Mouse (Mus musculus): ENCODE measurements around the gene Foxg1. TPM values are rescaled to one million over a fixed set of nuclear protein-coding genes. Genes with fewer than 3 reads are reported as not detected.

The Foxg1 gene
- polyA plus RNA-seq, 1 experiment from 2014 or later = not detected

DNA sequence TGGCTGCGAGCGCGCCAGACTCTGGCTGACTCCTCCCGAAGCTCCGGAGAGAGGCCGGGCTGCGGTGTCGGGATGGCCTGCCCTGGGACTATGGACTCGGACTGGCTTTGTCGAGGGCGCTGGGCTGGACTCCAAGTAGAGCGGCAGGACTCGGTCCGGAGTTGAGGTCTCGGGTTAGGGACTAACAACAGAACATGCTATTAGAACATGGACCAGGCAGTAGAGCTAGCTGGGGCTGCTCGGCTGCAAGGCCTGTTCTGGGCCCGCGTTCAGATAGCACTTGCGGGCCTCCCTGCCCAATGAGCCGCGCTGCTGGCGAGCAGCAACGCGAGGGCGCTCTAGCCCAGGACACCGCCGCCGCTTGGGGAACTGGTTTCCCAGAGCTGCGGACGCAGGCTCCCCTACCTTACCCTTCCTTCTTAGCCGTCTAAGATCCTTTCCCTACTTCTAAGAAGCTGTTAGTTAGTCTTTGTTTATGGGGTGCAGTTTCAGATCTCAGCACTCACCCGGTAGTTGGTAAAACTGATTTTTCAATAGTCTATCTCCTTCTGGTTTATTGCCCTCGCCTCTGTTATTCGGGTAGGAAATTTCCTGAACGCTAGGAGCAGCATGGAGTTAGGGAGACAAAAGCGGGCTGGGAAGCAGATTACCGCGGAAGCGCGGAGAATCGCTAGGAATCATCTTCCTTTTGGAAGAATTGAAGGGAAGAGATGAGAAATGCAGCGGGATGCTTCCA is 9.0 kb downstream of the Foxg1 start:
- Histone ChIP-seq H3K36me3 (ENCODE audit: control insufficient read depth, insufficient read depth) (no peaks in the 10 kb centered on the region), H3K4me3 (ENCODE audit: low read depth, low read length) (peak overlapping the region; percentile 16), H3K4me1 (replicated peaks; ENCODE audit: control insufficient read depth, insufficient read depth, low read length) (no peaks in the 10 kb centered on the region), H3K27ac (ENCODE audit: low read depth, low read length) (no peak overlapping the region), H3K27me3 (replicated peaks; ENCODE audit: control insufficient read depth, insufficient read depth, low read length) (peaks cover 76% of the 10 kb centered on the region), H3K4me2 (replicated peaks; ENCODE audit: low read depth) (peak overlapping the region; percentile 41; the same call in 1 of the 2 replicates), H3K9ac (ENCODE audit: low read depth, low read length) (no peak overlapping the region), H3K9me3 (ENCODE audit: control insufficient read depth) (no peaks in the 10 kb centered on the region)
- peak; percentile 71 for TF ChIP-seq CTCF (IDR thresholded peaks at IDR 0.05; ENCODE audit: low read depth)
- peak; percentile 43 for ATAC-seq
- under 1% methylated on average over 42 of the region's 42 CpGs for WGBS

DNA sequence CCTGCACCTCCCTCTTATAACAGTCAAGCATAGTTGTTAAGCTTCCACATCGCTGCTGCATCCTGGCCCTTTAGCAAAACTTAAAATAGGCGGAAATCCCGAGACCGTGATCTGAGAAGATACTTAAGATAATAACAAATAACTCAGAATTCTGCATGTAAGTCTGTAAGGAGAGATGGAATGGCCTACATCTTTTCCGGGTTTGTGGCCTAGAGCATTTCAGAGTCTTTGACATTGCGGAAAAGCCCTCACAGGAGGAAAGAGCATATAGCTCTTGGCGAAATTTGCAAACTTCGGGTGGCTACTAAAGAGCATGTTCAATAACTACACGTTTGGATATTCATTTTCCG is 9.6 kb downstream of the Foxg1 start:
- Histone ChIP-seq H3K9ac (ENCODE audit: low read depth, low read length) (no peak overlapping the region), H3K36me3 (ENCODE audit: control insufficient read depth, insufficient read depth) (no peaks in the 10 kb centered on the region), H3K27ac (ENCODE audit: low read depth, low read length) (no peak overlapping the region), H3K9me3 (ENCODE audit: control insufficient read depth) (no peaks in the 10 kb centered on the region), H3K27me3 (replicated peaks; ENCODE audit: control insufficient read depth, insufficient read depth, low read length) (peaks cover 76% of the 10 kb centered on the region), H3K4me3 (ENCODE audit: low read depth, low read length) (0 out of 2 replicates have a peak overlapping the region, but pooled peaks have one; percentile 16), H3K4me2 (replicated peaks; ENCODE audit: low read depth) (no peak overlapping the region), H3K4me1 (replicated peaks; ENCODE audit: control insufficient read depth, insufficient read depth, low read length) (no peaks in the 10 kb centered on the region)
- no peak for TF ChIP-seq CTCF (IDR thresholded peaks at IDR 0.05; ENCODE audit: low read depth)
- WGBS = 4% methylated on average over 10 of the region's 10 CpGs
- no peak for ATAC-seq

DNA sequence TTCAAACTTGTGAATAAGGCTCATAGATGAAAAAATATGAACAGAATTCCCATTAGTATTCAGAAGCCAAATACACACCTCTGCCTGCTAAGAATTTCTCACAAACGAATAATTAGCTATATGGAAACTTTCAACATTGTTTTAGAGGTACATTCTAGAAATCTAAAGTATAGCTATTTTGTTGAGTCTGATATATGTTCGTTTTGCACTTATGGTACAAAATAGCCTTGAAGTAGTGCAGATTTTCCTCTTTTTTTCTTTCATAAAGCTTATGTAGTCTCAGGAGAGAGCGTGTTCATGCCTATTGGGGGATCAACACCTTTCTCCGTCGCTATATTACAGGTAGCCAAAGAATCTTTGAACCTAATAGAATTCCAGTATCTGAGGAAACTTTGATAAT is 10.4 kb downstream of the Foxg1 start:
- Histone ChIP-seq H3K4me2 (replicated peaks; ENCODE audit: low read depth) (no peak overlapping the region), H3K4me3 (ENCODE audit: low read depth, low read length) (no peak overlapping the region), H3K4me1 (replicated peaks; ENCODE audit: control insufficient read depth, insufficient read depth, low read length) (no peaks in the 10 kb centered on the region), H3K9ac (ENCODE audit: low read depth, low read length) (no peak overlapping the region), H3K27me3 (replicated peaks; ENCODE audit: control insufficient read depth, insufficient read depth, low read length) (peaks cover 81% of the 10 kb centered on the region), H3K36me3 (ENCODE audit: control insufficient read depth, insufficient read depth) (no peaks in the 10 kb centered on the region), H3K27ac (ENCODE audit: low read depth, low read length) (no peak overlapping the region), H3K9me3 (ENCODE audit: control insufficient read depth) (no peaks in the 10 kb centered on the region)
- no peak for ATAC-seq
- no peak for TF ChIP-seq CTCF (IDR thresholded peaks at IDR 0.05; ENCODE audit: low read depth)
- WGBS = 7% methylated on average over 5 of the region's 5 CpGs

DNA sequence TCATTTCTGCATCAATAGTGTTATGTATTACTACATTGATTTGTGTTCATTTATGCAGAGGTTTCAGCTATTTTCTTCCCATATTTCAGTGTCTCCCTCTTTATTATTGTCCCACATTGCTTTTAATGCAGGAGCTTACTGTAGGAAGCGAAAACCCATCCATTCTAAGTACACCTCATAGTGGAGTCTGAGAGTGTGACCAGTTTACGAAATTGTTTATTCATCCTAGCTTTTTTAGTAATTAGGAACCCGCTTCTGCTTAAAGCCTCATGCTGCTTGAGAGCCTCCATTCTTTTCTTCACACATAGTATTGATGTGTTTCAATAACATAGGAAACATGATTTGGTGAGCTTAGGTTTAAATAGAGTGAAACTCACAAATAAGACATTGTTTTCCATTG is 11.2 kb downstream of the Foxg1 start:
- no peak overlapping the region for H3K27ac ChIP-seq (ENCODE audit: low read depth, low read length)
- H3K4me3 ChIP-seq (ENCODE audit: low read depth, low read length) = no peak overlapping the region
- H3K36me3 ChIP-seq (ENCODE audit: control insufficient read depth, insufficient read depth) = no peaks in the 10 kb centered on the region
- no peaks in the 10 kb centered on the region for H3K4me1 ChIP-seq (replicated peaks; ENCODE audit: control insufficient read depth, insufficient read depth, low read length)
- H3K27me3 ChIP-seq (replicated peaks; ENCODE audit: control insufficient read depth, insufficient read depth, low read length) = peaks cover 81% of the 10 kb centered on the region
- WGBS = 16% methylated on average over 3 of the region's 3 CpGs
- H3K4me2 ChIP-seq (replicated peaks; ENCODE audit: low read depth) = no peak overlapping the region
- no peak for TF ChIP-seq CTCF (IDR thresholded peaks at IDR 0.05; ENCODE audit: low read depth)
- H3K9ac ChIP-seq (ENCODE audit: low read depth, low read length) = no peak overlapping the region
- H3K9me3 ChIP-seq (ENCODE audit: control insufficient read depth) = no peaks in the 10 kb centered on the region
- ATAC-seq = no peak

DNA sequence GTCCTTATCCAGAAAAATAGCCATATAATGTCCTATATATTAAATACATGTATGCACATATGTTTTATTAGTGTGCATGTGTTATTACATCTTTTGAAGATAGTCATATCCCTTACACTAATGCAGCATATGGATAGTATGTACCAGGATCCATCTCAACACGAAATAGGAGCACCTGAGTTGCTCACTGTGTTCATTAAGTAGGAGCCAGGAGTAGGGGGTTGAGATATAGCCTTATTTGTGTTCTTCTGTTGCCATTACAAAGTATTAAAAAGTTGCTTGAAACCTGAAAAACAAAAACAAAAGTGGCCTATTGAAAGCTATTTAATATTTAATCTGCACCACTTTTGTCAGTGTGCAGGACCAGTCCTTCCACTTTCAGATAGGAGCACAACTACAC is 11.7 kb downstream of the Foxg1 start:
- Histone ChIP-seq H3K27me3 (replicated peaks; ENCODE audit: control insufficient read depth, insufficient read depth, low read length) (peaks cover 80% of the 10 kb centered on the region), H3K4me3 (ENCODE audit: low read depth, low read length) (no peak overlapping the region), H3K27ac (ENCODE audit: low read depth, low read length) (no peak overlapping the region), H3K4me1 (replicated peaks; ENCODE audit: control insufficient read depth, insufficient read depth, low read length) (no peaks in the 10 kb centered on the region), H3K36me3 (ENCODE audit: control insufficient read depth, insufficient read depth) (no peaks in the 10 kb centered on the region), H3K9me3 (ENCODE audit: control insufficient read depth) (no peaks in the 10 kb centered on the region), H3K4me2 (replicated peaks; ENCODE audit: low read depth) (no peak overlapping the region), H3K9ac (ENCODE audit: low read depth, low read length) (no peak overlapping the region)
- ATAC-seq = no peak
- TF ChIP-seq CTCF (IDR thresholded peaks at IDR 0.05; ENCODE audit: low read depth) = no peak
- 17% methylated on average over 1 of the region's 1 CpGs for WGBS

DNA sequence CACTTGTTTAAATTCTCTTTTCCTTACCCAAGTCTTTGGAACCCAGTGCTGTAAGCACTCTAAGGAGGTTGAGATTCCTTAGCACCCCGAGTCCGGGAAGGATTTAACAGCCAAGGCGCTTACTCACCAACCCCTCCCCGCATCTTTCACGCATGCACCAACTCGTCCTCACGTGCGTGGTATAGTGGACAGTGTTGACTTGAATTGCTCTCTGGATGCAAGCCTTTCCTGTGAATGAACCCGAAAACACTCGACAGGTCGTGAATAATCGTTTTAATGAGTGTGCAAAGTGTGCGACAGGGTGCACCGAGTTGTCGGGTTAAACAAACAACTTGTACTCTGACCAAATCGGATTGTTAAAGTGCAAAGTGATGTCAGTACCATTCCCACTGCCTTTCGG is 12.4 kb downstream of the Foxg1 start:
- H3K9ac ChIP-seq (ENCODE audit: low read depth, low read length) = no peak overlapping the region
- under 1% methylated on average over 17 of the region's 17 CpGs for WGBS
- H3K4me2 ChIP-seq (replicated peaks; ENCODE audit: low read depth) = no peak overlapping the region
- H3K27ac ChIP-seq (ENCODE audit: low read depth, low read length) = no peak overlapping the region
- H3K4me1 ChIP-seq (replicated peaks; ENCODE audit: control insufficient read depth, insufficient read depth, low read length) = no peaks in the 10 kb centered on the region
- peaks cover 81% of the 10 kb centered on the region for H3K27me3 ChIP-seq (replicated peaks; ENCODE audit: control insufficient read depth, insufficient read depth, low read length)
- TF ChIP-seq CTCF (IDR thresholded peaks at IDR 0.05; ENCODE audit: low read depth) = no peak
- no peaks in the 10 kb centered on the region for H3K36me3 ChIP-seq (ENCODE audit: control insufficient read depth, insufficient read depth)
- H3K9me3 ChIP-seq (ENCODE audit: control insufficient read depth) = no peaks in the 10 kb centered on the region
- H3K4me3 ChIP-seq (ENCODE audit: low read depth, low read length) = no peak overlapping the region
- no peak for ATAC-seq
